Mouse (Mus musculus) mesoderm, embryonic 11.5 days (tissue): ENCODE results near the gene Perm1.

Experiments used
- DNase-seq: peaks from one replicate; pipeline ENCODE4 v3.0.0-alpha.2; 2012; ENCODE audit warnings: low read depth, low spot score

Perm1 gene

GRCm38 (mm10) chr4:156215649-156216048, at the start of gene Perm1:
Gene Perm1 (plus strand): TSS chr4:156215868.
- DNase-seq = no peak

DNA sequence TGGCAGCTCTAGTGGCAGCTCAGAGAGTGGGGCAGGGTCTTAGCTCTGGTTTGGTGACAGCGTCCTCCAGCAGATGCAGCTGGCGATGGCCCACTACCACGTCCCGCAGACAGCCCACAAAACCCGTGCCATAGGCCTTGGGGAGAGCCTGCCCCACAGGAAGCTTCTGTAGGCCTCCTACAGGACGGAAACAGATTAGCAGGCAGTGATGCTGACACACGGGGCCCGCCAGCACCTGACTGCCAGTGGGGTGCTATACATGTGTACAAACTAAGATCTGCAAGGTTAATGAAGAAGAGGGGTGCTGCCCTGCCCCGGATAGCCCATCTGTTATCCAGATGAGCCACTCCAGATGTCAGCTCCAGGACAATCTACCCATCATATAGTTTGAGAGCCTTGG, 49.2 kb upstream of the Perm1 start:
- DNase-seq = no peak

GRCm38 (mm10) chr4:156168611-156169010, 47.1 kb upstream of the Perm1 start:
- DNase-seq = no peak

DNA sequence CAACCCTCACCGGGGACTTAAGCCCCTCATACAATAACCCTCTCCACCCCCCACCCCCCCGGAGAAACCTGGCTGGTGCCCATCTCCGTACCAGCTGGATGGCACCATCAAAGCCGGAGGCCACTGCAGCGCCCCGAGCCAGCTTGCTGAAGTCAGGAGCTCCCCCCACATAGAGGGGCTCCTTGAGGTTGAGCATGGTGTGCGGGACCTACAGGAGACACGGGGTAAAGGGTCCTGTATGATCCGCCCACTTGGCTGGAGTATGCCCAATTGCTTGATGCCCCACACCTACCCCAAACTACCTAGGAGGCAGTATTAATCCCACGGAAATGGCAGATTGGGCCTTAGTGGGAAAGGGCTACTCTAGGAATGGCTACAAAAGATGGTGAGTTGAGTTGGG, 46.5 kb upstream of the Perm1 start:
- no peak for DNase-seq

GRCm38 (mm10) chr4:156171828-156172227, 43.8 kb upstream of the Perm1 start:
- no peak for DNase-seq

DNA sequence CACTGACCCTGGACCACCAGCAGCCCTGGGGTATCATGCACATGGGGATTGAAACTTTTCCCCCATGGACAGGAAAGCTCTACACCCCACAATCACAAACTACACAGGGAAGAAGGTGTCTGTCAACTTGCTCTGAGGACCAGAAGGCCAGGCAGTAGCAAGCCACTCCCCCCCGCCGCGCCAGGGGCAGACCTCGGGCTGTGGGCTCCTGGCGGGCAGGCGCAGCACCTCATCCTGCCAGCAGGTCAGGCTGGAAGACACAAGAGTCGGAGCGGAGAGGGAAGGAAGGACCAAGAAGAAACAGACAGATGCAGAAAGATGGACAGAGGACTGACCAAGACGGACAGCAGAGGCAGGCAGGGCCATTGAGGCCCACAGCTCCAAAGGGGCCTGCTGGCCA, 38.0 kb upstream of the Perm1 start:
- no peak for DNase-seq

- DNase-seq = no peak
Measured at GRCm38 (mm10) chr4:156183747-156184146, 31.9 kb upstream of the Perm1 start.

DNA sequence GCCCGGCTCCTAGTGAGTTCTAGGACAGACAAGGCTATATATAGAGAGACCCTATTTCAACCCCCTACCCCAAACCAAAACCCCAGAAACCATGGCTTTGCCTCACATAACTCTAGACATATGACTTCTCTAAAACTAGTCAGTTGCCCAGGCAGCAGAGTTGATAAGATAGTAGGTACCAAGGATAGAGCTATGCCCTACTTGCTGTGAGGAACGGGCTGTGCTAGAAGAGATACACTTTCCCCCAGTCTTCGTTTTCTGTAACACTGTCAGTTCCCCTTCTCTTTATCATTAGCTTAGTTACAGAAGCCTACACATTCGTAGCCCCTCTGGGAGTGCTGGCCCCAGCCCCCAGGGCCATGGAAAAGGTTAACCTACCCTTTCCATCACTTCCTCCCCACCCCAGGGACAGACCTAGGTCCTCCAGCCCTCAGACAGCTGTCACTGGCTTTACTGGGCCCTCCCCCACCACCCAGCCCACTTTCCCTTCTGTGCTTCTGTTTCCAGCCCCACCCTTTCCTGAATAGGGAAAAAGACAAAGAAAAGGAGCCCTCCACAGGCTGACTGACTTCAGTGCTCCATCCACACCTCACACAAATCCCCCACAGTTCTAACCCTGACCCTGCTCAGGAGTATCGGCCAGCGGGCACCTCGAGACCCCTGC, 31.2 kb upstream of the Perm1 start:
- DNase-seq = no peak

- DNase-seq = no peak
Measured at GRCm38 (mm10) chr4:156185456-156185949, 30.2 kb upstream of the Perm1 start.

DNA sequence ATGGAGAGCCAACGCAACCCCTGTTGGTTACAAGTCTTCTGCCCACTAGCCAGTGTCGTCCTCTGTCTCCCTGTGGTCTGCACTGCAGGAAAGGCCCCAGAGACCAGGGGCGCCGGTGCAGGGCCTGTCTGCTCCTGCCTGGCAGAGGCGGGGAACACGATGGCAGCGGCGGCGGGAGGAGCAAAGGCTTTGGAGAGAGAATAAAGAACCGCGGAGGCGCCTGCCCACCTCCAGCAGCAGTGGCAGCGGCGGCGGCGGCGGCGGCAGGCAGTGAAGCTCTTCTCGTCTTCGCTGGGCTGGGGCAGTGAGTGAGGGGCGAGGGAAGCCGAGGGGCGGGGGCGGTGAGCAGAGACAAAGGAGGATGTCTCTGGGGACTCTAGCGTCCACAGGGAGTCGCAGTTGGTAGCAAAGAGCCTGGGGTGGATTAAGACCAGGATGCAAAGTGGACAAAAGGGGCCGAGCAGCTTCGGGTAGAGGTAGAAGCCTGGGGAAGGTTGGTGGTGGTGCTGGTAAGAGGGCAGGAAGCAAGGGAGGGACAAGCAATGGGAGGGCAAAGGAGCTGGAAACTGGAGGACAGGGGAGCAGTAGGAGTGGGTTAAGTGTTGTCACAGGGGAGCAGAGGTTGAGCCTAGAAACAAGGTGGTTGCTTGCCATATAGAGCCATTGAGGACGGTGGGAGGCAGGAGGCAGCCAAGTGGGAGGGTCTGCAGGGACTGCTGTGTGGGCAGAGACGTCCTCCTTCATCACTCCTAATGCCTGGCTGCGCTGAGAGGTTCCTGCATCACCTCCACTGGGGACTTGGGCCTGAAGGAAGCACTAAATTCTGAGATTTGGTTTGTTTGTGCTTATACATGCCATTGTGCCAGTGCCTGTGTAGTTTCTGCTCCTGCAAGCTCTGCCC, 29.5 kb upstream of the Perm1 start:
- peak; percentile 70 for DNase-seq

DNA sequence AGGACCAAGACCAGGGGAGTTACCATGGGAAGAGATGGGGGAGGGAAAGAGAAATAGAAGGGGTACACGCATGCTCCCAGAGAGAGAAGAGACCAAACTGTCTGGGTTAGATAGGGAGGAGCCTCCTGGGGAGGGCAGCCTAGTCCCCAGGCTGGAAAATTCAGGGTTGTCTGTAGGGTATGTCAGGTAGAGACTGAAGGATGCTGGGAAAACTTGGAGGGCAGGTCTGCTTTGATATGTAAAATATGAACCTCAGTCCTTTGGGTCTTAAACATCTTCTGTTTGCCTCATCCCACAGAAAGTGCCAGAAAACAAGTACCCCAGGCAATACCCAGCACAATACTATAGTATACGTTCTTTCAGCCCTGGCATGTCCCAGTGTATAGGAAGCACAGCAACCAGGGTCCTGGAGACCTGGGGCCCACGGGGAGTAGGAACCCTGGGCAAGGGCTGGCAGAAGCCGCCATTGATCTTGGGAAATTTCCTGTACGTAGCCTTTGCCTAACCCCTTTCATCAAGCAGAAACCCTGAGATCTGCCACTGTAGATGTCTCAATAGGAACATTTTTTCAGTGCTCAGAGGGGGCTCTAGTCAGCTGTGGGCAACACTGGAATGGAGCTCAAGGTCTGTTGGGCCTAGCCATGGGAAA, 27.4 kb upstream of the Perm1 start:
- no peak for DNase-seq

DNA sequence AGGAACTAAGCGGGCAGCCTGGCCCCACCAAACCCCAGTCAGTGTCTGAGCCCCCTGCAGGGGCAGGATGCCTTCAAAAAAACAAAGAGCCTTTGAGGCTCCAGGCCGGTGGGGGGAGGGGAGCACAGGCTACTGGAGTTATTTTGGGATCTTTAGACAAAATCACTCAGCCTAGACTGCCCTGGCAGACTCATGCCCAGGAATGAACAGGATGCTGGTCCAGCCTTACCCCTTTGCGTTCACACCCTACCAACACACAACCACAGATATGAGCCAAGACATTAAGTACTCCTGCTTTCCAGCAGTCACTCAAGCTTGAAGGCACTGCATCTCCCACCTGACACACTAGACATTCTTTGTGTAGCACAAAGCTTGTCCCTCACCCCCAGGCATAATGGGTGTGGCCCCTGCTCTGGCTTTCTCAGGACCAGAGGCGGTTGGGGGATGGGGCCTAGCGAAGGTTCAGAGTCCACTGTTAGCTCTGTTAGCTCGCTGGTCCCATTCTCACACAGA, 26.8 kb upstream of the Perm1 start:
- peak; percentile 73 for DNase-seq

- DNase-seq = no peak
Measured at GRCm38 (mm10) chr4:156192421-156193199, 23.1 kb upstream of the Perm1 start.

GRCm38 (mm10) chr4:156193200-156193590, 22.5 kb upstream of the Perm1 start:
- no peak for DNase-seq

- DNase-seq = no peak
Measured at GRCm38 (mm10) chr4:156193906-156194305, 21.8 kb upstream of the Perm1 start.

DNA sequence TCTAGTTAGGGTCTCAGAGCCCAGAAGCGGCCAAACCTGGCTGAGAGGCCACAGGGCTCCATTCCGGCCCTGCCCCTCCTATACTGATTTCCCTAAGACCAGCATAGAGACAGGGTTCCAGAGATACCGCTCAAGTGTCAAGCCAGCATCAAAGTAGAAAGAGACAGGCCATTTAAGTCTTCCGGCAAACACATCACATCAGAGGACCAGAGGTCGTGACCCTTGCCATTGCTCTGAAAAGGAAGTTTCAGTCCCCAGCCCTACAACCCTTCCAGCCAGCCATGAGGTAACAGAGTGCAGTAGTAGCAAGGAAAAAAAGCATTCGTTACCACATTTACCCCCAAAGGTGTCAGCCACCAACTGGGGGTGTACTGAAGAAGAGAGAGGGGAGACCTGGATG, 21.3 kb upstream of the Perm1 start:
- DNase-seq = no peak

DNA sequence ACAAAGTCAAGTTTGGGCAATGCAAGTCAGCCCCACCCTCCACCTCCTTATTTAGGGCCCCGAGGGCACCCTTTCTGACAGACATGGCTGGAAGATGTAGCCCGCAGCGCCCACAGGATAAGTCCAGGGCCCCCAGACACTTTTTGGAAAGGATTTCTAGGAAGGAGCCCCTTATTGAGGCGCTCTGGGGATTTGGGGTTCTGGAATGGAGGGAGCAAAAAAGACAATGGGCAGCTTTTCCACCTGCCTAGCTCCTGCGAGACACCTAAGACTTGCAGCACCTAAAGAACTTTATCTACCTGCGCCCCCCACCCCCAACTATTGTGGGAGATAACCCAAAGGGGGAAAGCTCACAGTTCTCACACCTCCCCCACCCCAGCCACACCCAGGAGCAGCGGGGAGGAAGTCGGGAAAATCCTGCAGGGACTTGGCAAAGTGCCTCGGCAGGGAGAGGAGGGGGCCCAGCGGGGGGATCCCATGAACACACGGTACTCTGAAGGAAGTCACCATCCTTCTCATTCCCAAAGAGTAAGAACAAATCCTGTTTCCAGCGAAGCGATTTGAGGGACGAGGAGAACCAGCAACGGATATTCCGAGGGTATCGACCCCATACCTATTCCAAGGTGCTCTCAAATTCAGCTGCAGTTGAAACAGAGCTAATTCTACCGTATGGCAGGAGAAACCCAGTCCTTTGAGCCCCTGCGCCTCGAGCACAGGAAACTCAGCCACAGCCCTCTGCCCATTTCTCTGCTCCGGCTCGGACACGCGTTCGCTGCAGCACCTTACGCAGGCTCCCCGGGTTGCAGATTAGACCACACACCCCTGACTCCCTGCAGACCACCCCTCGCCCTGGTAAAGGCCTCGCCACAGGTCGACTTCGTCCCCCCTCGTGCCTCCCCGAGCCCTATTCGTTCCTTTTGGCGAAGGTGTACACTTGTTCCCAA, 19.5 kb upstream of the Perm1 start:
- DNase-seq = no peak

DNA sequence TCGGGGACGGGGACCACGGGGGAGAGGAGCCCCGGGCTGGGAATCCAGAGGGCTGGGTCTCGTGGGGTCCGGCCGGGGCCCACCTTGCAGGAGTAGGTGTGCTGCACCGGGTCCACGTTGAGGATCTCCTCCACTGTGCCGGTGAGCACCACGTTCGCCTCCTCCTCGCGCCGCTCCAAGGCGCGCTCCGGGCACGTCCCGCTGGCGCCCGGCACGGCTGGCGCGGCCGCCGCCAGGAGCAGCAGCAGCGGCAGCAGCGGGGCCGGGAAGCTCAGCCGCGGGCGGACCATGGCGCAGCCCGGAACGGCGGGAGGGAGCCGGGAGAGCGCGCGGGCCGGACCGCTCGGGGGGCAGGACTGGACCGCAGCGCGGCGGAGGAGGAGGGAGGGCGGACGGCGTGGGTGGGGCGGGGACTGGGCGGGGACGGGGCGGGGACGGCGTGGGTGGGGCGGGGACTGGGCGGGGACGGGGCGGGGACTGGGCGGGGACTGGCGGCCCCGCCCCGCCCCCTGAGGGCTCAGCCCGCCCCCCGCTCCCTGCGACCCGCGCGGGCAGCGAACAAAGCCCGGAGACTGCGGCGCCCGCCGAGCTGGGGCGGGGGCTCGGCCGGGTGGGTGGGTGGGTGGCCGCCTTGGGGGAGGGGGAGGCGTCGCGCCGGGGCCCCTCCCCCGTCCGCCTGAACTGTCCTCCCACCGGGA, 18.4 kb upstream of the Perm1 start, which contains the start of gene Agrn:
Agrn (minus strand) TSS at position 358 of the 698 bp plus-strand sequence.
- no peak for DNase-seq

DNA sequence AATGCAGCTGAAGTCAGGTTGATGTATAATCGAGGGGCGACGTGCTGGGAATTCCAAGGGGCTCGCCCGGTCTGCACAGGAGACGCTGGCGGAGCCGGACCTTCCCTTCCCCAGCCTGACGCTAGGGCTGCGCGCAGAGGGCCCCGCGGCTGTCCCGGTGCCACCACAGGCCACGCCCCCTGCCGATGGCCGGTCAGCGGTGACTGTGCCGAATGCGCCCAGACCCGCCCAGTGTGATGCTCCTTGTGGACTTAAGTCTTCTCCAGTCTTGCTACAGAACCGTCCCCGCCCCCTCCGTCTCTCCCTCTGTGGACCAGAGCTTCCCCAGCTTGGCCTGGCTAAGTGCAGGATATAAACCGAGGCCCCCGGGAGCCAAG, 17.9 kb upstream of the Perm1 start:
- peak; percentile 94 for DNase-seq
